Mouse (Mus musculus) spleen, postnatal 36 days (tissue): ENCODE measurements around the gene Ppm1g.
"Not testable (repeated sequence)": the region's sequence is repeated elsewhere in the genome, so short reads cannot be mapped to it uniquely, and the experiment has no call there.

Experiments
- DNase-seq, 2 experiments: peaks; one replicate each; pipeline ENCODE4 v3.0.0; 2022; ENCODE audit warnings: low spot score in 2 of 2, mixed read lengths in 1 of 2

The Ppm1g gene

GRCm38 (mm10) chr5:31219474-31219873, 1.0 kb downstream of the Ppm1g start:
- DNase-seq = no peak

GRCm38 (mm10) chr5:31219070-31219469, 1.4 kb downstream of the Ppm1g start:
- no peak for DNase-seq

GRCm38 (mm10) chr5:31218294-31218693, 2.2 kb downstream of the Ppm1g start:
- DNase-seq = peak; percentile 55 to 73

GRCm38 (mm10) chr5:31216554-31216953, 3.9 kb downstream of the Ppm1g start:
- not testable (repeated sequence) for DNase-seq

- DNase-seq = no peak
These were observed 16.1 kb downstream of the Ppm1g start for GRCm38 (mm10) chr5:31204421-31204820.

- no peak for DNase-seq
These were observed 16.6 kb downstream of the Ppm1g start for GRCm38 (mm10) chr5:31203866-31204265.

- DNase-seq = no peak
These were observed 17.6 kb downstream of the Ppm1g start for GRCm38 (mm10) chr5:31202933-31203332.

GRCm38 (mm10) chr5:31201742-31202590, 18.5 kb downstream of the Ppm1g start, which contains the start of gene Zfp513:
Gene Zfp513, minus strand, starts transcription at chr5:31202303.
- DNase-seq = peak; percentile 97

GRCm38 (mm10) chr5:31201042-31201741, 19.3 kb downstream of the Ppm1g start:
- no peak for DNase-seq

- no peak for DNase-seq
These were observed 20.1 kb downstream of the Ppm1g start for GRCm38 (mm10) chr5:31200327-31200768.

GRCm38 (mm10) chr5:31199893-31200292, 20.6 kb downstream of the Ppm1g start:
- DNase-seq = no peak

- DNase-seq = no peak
These were observed 21.1 kb downstream of the Ppm1g start for GRCm38 (mm10) chr5:31199321-31199892.

- no peak for DNase-seq
These were observed 21.7 kb downstream of the Ppm1g start for GRCm38 (mm10) chr5:31198616-31199320.

GRCm38 (mm10) chr5:31198170-31198569, 22.3 kb downstream of the Ppm1g start:
- DNase-seq = no peak

- DNase-seq = no peak
These were observed 23.4 kb downstream of the Ppm1g start for GRCm38 (mm10) chr5:31197072-31197471.

- no peak for DNase-seq
These were observed 24.3 kb downstream of the Ppm1g start for GRCm38 (mm10) chr5:31196207-31196606.

GRCm38 (mm10) chr5:31195671-31196070, 24.8 kb downstream of the Ppm1g start:
- no peak for DNase-seq

GRCm38 (mm10) chr5:31194486-31195485, 25.7 kb downstream of the Ppm1g start:
- no peak for DNase-seq

GRCm38 (mm10) chr5:31193631-31194281, 26.7 kb downstream of the Ppm1g start:
- DNase-seq = no peak
